Mouse (Mus musculus) bone marrow, adult 2 months (tissue): ENCODE data around the gene Cped1. TPM values are rescaled to one million over a fixed set of nuclear protein-coding genes. Genes with fewer than 3 reads are reported as not detected.

Experiments
- H3K27ac ChIP-seq: fragments of 200-500 bp; 2 replicates; pipeline ENCODE4 v1.5.1; 2012; ENCODE audit warnings: low read depth, mild to moderate bottlenecking, control low read depth, inconsistent platforms, low read length; ENCODE audit not compliant: control insufficient read depth, poor library complexity, insufficient read depth
- H3K4me1 ChIP-seq: fragments of 200-500 bp; 2 replicates; pipeline ENCODE4 v1.6.1; 2011; ENCODE audit warnings: low read length; ENCODE audit not compliant: control insufficient read depth, insufficient read depth
- H3K4me3 ChIP-seq: fragments of 200-500 bp; replicated peaks from 2 replicates; pipeline ENCODE3; 2011; ENCODE audit warnings: mild to moderate bottlenecking, low read depth, low read length, control low read depth; ENCODE audit not compliant: control insufficient read depth
- CTCF ChIP-seq: fragments of 200-500 bp; IDR thresholded peaks from 2 replicates; pipeline ENCODE4 v1.5.1; 2011; ENCODE audit warnings: low read length, control low read depth; ENCODE audit not compliant: control insufficient read depth, insufficient read depth
- POLR2A ChIP-seq: fragments of 200-500 bp; IDR thresholded peaks from 2 replicates; pipeline ENCODE4 v1.6.1; 2011; ENCODE audit warnings: low read depth, mild to moderate bottlenecking, control low read depth, low read length, borderline replicate concordance; ENCODE audit not compliant: control insufficient read depth
- WGBS: fragments of 180-500 bp; shearing (Covaris S2); methylation state at CpG from one replicate; pipeline ENCODE4 v1.1.7; 2018; 5-methylcytosine and 5-hydroxymethylcytosine counted together
- polyA plus RNA-seq: library from polyadenylated mRNA; stranded (reverse); fragments of >200 nt; gene quantifications from 2 replicates; pipeline ENCODE4 v1.2.4, GENCODE M21; 2011; ENCODE audit warnings: low replicate concordance; ENCODE audit not compliant: missing spikeins, insufficient read depth, insufficient read length

Cped1 gene
- polyA plus RNA-seq, 1 experiment: 5.3 TPM

DNA sequence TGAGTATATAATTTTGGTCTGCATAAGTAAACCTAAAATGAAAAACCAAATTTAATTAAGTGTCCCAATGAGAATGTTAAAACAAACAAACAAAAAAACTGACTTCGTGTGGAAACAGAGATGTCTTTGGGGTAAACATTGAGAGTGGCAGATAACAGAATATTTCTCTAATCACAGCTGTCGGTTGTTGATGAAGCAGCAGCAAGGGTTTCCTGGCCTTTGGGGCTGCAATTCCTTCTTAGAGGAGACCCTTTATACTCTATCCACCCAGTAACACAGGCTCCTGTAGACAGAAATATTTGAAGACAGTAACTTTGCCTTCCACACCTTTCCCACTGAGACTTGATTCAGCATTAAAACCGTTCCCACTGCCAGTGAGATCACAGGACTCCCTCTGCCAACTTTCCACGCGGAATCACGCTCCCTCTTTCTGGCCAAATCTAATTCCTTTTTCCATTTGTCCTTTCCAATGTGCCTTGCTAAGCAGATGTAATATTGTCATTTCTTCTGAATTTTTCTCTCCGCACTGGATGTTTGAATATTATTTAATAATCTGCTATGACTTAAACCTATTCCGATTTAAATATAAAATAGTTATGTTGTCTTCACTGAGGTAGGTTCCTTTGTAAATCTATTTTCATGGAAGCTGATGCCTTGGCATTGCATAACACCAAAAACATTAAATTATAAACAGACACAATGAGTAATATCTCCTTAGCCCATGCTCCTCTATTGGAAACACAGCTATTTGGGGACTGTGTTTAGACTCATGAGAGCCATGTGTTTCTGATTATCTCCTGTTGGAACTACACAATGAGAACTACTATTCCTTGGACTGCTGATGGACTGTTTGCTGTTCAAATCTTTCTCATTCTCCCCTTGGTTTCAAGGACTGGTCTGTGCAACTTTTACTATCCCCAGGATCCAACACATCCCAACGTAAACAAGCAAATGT is 4.7 kb downstream of the Cped1 start:
- 76% methylated on average over 9 of the region's 9 CpGs for WGBS
- Histone ChIP-seq H3K4me1 (no peaks in the 10 kb centered on the region), H3K4me3 (no peak overlapping the region)

DNA sequence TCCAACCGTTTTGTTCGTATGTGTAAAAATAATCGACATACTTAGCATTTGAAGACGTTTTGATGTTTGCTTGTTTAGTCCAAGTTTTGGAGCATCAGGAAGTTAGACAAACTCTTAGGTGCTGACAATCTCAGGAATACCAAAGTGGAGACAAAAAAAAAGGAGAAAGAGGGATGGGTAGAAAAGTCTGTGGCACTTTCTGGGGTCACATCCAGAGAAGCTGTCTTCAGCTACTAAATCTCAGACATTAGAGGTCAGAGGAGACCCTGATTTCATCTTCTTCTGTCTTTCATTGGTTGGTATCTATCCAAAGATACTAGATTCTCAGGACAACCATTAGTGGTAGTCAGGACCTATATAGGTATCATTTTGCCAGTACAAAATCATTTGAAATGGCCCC is 5.4 kb downstream of the Cped1 start:
- no peak for TF ChIP-seq CTCF
- no peak for TF ChIP-seq POLR2A
- no peak overlapping the region for H3K4me3 ChIP-seq
- WGBS: 84% methylated on average over 4 of the region's 4 CpGs
- no peaks in the 10 kb centered on the region for H3K4me1 ChIP-seq
- no peak overlapping the region for H3K27ac ChIP-seq

More for the DNA sequence above, 4.7 kb downstream of the Cped1 start:
- H3K27ac ChIP-seq: no peak overlapping the region
- TF ChIP-seq POLR2A: no peak
- TF ChIP-seq CTCF: no peak

DNA sequence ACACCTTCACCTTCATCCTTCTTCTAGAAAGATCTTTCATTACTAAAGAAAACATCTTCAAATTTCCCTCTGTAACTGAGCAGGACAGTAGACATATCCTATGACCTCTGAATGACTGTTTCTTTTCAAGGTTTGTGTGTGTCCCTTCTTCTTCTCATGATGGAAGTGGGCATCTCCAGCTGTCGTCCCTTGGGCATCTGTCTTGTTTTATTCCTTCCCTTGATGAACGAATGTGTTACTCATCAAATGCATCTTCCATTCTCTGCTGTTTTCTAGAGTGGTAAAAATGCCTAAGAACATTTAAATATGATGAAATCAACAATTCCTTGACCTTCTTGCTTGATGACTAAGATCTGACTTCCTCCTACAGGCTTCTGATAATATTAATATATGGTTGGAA is 7.4 kb downstream of the Cped1 start:
- H3K4me3 ChIP-seq: no peak overlapping the region
- TF ChIP-seq POLR2A (no peak), CTCF (no peak)
- H3K4me1 ChIP-seq: no peaks in the 10 kb centered on the region; the same call in 1 of the 2 replicates
- 69% methylated on average over 2 of the region's 2 CpGs for WGBS
- no peak overlapping the region for H3K27ac ChIP-seq

DNA sequence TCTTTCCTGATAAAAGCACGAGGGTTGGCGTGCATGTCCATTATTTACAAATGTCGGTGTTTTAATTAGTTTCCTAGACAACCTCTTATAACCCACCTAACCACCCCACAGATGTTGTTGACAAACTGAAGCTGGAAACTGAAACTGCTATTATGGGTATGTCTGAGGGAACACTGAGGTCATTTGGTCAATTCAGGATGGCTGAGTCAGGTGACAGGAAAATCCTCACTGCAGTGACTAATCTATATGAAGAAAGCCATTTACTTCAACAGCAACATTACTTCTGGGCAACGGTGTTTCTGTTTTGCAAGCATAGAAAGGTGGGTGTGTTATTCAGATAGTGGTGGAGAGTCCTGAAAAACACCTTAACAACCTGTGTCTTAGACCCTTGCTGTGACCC is 12.4 kb downstream of the Cped1 start:
- Histone ChIP-seq H3K4me3 (no peak overlapping the region), H3K4me1 (no peaks in the 10 kb centered on the region; the same call in 1 of the 2 replicates), H3K27ac (no peak overlapping the region)
- TF ChIP-seq POLR2A (no peak), CTCF (no peak)
- 53% methylated on average over 4 of the region's 4 CpGs for WGBS

DNA sequence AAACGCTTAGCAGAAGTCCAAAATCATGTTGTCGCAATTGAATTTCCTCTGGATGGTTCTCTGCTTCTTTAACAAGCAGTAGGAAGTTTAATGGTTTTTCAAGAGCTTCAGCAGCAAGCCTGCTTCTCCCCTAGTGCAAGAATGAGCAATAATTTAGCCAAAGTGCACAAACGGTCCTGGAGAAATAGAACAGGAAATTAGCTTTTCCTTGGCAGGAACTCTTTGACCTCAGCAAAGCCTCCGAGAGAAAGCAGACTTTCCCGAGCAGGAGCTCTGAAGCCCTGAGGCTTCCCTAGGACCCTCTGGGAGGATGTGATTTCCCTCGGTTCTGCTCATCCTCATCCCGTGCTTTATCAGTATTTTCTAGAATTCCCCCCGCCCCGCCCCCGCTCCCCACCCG is 13.3 kb downstream of the Cped1 start:
- no peaks in the 10 kb centered on the region; the same call in 1 of the 2 replicates for H3K4me1 ChIP-seq
- TF ChIP-seq CTCF: no peak
- no peak for TF ChIP-seq POLR2A
- no peak overlapping the region for H3K27ac ChIP-seq
- H3K4me3 ChIP-seq: no peak overlapping the region
- 13% methylated on average over 11 of the region's 11 CpGs for WGBS

DNA sequence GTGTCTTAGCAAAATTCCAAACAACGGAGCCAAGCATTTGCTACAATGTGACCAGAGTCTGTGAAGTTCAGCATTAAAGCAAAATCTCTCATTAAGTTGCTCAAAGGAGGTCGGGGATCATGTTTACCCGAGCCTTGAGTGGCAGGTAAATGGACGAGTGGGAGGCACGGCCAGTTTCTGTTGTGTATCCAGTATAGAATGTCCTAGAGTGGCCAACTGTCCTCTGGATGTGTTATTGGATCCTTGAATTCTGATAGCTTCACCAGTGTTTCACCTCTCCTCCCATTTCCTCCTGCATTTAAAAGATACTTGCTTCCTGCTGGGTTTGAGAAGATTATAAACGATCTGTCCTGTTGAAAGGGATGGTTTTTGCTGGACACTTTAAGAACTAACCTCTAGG is 14.4 kb downstream of the Cped1 start:
- Histone ChIP-seq H3K4me3 (no peak overlapping the region), H3K4me1 (no peaks in the 10 kb centered on the region; the same call in 1 of the 2 replicates), H3K27ac (no peak overlapping the region)
- 71% methylated on average over 6 of the region's 6 CpGs for WGBS
- TF ChIP-seq CTCF (no peak), POLR2A (no peak)

DNA sequence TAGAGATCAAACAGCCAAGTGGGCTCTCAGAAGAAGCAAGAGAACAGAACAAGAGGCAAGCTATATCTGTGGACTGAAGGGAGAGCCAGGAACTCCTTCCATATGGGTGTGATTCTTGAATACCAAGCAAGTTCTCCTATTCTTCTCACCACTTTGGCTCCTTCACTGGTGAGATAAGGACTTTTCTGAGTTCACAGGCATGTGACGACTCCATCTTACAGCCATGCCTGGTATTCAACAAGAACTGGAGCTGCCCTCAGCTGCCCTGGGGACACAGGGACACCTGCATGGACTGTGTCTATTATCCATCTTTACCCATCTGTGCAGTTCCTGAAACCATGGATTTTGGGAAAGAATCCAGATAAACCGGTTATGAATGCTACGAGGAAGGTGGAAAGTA is 15.2 kb downstream of the Cped1 start:
- WGBS: 84% methylated on average over 3 of the region's 3 CpGs
- TF ChIP-seq POLR2A (no peak), CTCF (no peak)
- Histone ChIP-seq H3K4me3 (no peak overlapping the region), H3K27ac (no peak overlapping the region), H3K4me1 (no peaks in the 10 kb centered on the region; the same call in 1 of the 2 replicates)

DNA sequence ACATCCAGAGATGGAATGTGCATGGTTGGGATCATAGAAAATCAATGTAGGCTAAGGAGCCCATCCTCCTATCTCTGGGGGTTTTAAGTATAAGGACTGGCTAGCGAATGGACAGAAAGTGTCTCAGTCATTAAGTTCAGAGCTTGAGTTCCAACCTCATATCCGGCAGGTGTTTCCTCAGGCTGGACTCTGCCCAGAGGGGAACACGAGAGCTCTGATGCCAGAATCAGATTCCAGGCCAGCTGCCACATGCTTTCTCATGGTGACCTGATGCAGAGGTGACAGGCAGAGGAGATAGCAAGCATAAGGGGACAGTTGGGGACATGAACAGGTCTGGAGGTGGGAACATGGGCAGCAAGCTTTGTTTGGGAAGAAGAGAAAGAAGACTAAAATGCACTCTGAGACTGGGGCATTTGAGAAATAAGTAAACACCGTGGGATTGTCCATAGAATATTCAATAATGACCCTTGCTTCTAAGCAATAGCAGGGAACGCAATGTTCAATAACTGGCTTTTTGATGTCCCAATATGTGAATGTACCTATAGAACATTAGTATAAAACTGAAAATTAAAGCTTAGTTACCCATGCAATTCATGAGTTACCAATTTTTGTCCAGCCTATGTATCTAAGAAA is 15.7 kb downstream of the Cped1 start:
- WGBS: 76% methylated on average over 5 of the region's 5 CpGs
- no peak for TF ChIP-seq POLR2A
- no peak for TF ChIP-seq CTCF
- no peak overlapping the region for H3K27ac ChIP-seq

More for the DNA sequence above, 15.7 kb downstream of the Cped1 start:
- H3K4me1 ChIP-seq: no peaks in the 10 kb centered on the region; the same call in 1 of the 2 replicates
- no peak overlapping the region for H3K4me3 ChIP-seq
